Mouse (Mus musculus) olfactory bulb, adult 2 months (tissue): ENCODE data around the gene Foxp1. TPM values are rescaled to one million over a fixed set of nuclear protein-coding genes. Genes with fewer than 3 reads are reported as not detected.

Experiments
- H3K27ac ChIP-seq: fragments of 200-500 bp; 2 replicates; pipeline ENCODE4 v1.5.1; 2012; ENCODE audit warnings: low read depth, low read length; ENCODE audit not compliant: insufficient read depth
- H3K4me1 ChIP-seq: fragments of 200-500 bp; 2 replicates; pipeline ENCODE4 v1.6.1; 2012; ENCODE audit warnings: low read length; ENCODE audit not compliant: control insufficient read depth, insufficient read depth
- H3K4me3 ChIP-seq: fragments of 200-500 bp; 2 replicates; pipeline ENCODE4 v1.5.1; 2012; ENCODE audit warnings: mild to moderate bottlenecking, low read depth, low read length, moderate library complexity; ENCODE audit not compliant: insufficient read depth
- CTCF ChIP-seq: fragments of 200-500 bp; IDR thresholded peaks from 2 replicates; pipeline ENCODE4 v1.5.1; 2012; ENCODE audit warnings: low read depth, mild to moderate bottlenecking, low read length, moderate library complexity; ENCODE audit not compliant: insufficient read depth
- POLR2A ChIP-seq: fragments of 200-500 bp; IDR thresholded peaks from 2 replicates; pipeline ENCODE4 v1.6.1; 2012; ENCODE audit warnings: mild to moderate bottlenecking, low read depth, low read length, moderate library complexity; ENCODE audit not compliant: insufficient read depth
- WGBS: fragments of 180-500 bp; shearing (Covaris S2); methylation state at CpG from one replicate; pipeline ENCODE4 v1.1.7; 2018; 5-methylcytosine and 5-hydroxymethylcytosine counted together
- polyA plus RNA-seq: library from polyadenylated mRNA; stranded (reverse); fragments of >200 nt; gene quantifications from 2 replicates; pipeline ENCODE4 v1.2.4, GENCODE M21; 2012; ENCODE audit warnings: low replicate concordance; ENCODE audit not compliant: missing spikeins, insufficient read depth, insufficient read length

Foxp1 gene
- polyA plus RNA-seq, 1 experiment, result not detected

DNA sequence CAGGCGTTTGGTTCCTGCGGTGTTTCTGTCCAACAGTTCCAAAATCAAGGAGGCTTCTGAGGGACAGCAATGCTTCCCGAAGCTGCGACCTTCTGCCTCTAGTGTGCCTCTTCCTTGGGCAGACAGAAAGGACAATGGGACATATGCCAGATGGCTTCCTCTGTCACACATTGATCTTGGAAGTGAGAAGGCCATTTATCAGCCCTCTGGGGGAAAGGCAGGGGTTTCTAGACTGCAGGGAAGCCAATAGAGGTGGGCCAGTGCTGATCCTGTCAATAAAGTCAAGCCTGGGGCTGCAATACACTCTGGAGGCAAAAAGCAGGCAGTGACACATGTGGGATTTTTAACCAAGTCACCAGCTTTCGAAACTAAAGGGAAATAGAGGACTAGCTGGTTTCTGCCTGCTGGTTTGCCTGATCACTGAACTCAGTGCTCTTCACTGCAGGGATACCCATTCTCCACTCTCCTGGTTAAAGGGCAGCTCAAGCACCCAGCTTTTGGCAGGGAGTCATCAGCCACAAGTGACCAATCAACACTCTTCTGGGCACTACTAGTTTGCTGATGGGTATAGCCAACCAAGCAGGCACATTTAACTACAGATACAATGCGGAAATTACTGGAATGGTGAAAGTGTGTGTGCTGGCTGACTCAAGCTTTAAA, 315.2 kb downstream of the Foxp1 start:
- Histone ChIP-seq H3K4me1 (peaks cover 9% of the 10 kb centered on the region; the same call in 1 of the 2 replicates), H3K4me3 (no peak overlapping the region), H3K27ac (no peak overlapping the region)
- 90% methylated on average over 6 of the region's 6 CpGs for WGBS
- TF ChIP-seq CTCF, result no peak
- TF ChIP-seq POLR2A, result no peak

DNA sequence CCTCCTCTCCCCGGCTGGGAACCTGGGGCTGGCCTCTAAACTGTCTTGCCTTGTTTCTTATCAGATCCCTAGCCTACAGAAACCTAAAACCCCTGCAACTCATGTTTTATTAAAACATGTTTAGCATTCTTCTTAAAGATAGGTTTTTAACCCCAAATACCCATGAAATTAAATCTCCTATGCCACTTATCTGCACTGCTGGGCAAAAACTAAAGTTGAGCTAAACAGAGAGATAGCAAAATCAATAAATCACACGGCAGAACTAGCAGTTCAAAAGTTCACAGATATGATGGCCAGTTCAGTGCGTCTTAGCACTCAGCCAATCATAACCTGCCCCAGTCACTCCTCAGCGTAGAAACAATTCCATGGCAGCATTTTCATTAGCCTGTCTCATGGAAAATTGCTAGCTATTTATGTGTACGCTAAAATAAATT, 316.1 kb downstream of the Foxp1 start:
- peaks cover 9% of the 10 kb centered on the region; the same call in 1 of the 2 replicates for H3K4me1 ChIP-seq
- H3K4me3 ChIP-seq, result no peak overlapping the region
- no peak for TF ChIP-seq CTCF
- no peak for TF ChIP-seq POLR2A
- WGBS, result 81% methylated on average over 5 of the region's 5 CpGs
- no peak overlapping the region for H3K27ac ChIP-seq

DNA sequence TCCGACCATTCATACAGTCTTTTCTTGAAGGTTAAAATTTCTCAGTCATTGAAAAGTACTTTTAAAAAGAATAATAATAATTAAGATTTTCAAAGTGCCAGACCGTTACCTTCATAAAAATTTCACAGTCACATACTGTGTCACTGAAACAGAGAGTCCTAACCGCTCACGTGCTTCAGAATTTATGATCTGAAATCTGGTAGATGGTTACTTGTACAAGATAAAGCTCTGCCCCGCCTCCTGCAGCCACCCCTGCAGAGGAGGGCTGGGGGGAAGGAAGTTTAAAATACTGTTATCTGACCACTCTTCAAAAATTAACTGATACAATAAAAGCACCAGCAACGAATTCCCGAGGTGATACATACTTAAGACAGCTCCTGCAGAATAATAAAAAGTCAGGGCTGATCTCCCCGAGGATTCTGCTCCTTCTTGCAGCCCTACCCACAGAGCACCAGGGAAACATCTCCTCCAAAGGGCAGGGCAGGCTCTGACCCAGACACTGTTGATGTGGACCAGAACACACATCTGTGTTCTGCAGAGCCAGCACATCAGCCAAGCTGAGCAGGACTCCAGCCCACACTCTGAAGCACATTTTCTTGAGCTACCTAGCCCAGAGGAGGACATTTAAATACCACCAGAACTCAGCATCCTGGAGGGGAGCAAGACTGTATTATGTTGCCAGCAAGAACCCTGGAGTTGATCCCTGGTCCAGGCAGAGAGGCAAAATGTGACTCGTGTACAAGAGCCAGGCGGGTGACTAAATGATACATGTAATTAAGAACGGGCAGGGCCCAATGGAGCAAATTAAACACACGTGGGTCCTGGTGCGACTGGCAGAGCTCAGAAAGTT, 316.7 kb downstream of the Foxp1 start:
- Histone ChIP-seq H3K4me1 (peaks cover 9% of the 10 kb centered on the region), H3K4me3 (no peak overlapping the region), H3K27ac (no peak overlapping the region)
- WGBS, result 65% methylated on average over 13 of the region's 13 CpGs
- TF ChIP-seq POLR2A (no peak), CTCF (no peak)

DNA sequence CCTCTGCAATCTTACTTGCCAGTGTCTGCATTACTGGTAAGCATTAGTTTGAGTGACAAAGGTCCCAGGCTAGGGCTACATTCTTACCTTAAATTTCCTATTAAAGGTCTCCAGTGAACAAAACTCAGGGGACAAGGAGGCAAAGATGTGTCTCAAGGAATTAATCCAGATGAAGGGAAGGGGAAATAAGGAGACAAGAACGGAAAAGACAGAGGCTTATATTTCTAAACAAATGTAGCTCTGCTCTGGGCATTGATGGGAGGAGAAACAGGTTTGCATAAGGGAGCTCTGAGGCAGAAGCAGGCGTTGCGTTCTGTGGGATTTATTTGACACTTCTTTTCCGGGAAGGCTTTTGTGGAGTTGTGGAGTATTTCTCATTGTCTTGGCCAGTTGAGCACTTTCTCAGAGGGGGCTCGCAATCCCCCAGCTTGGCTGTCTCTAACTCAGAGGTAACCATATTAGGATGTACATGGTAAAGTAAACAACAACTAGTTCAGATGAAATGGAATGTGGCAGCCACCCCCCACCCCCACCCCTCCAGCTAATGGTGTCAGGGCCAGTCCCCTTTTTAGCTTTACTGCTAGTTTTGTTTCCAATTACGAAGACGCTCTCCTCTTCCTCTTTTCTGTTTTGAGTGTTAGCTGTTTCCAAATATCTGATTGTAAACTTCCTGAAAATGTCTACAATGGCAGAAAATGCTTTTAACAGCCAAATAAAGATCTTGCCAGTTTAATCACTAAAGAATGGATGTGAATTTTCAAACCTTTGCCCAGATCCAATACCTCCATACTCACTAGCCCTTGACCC, 317.5 kb downstream of the Foxp1 start:
- no peak overlapping the region for H3K27ac ChIP-seq
- TF ChIP-seq POLR2A, result no peak
- no peak for TF ChIP-seq CTCF
- peaks cover 11% of the 10 kb centered on the region for H3K4me1 ChIP-seq
- 68% methylated on average over 7 of the region's 7 CpGs for WGBS
- H3K4me3 ChIP-seq, result no peak overlapping the region

GRCm38 (mm10) chr6:99204052-99204779, 318.3 kb downstream of the Foxp1 start:
- WGBS, result 28% methylated on average over 14 of the region's 14 CpGs
- TF ChIP-seq POLR2A (no peak), CTCF (no peak)
- peaks cover 11% of the 10 kb centered on the region for H3K4me1 ChIP-seq
- no peak overlapping the region for H3K4me3 ChIP-seq
- H3K27ac ChIP-seq, result no peak overlapping the region

- no peak for TF ChIP-seq POLR2A
- no peak for TF ChIP-seq CTCF
- no peak overlapping the region for H3K27ac ChIP-seq
- WGBS, result 38% methylated on average over 11 of the region's 11 CpGs
- H3K4me3 ChIP-seq, result no peak overlapping the region
- peaks cover 11% of the 10 kb centered on the region for H3K4me1 ChIP-seq
Measured at GRCm38 (mm10) chr6:99203231-99203630, 319.3 kb downstream of the Foxp1 start.

GRCm38 (mm10) chr6:99202781-99203180, 319.7 kb downstream of the Foxp1 start:
- TF ChIP-seq CTCF (no peak), POLR2A (no peak)
- Histone ChIP-seq H3K27ac (no peak overlapping the region), H3K4me3 (no peak overlapping the region), H3K4me1 (peaks cover 11% of the 10 kb centered on the region)
- WGBS, result 63% methylated on average over 4 of the region's 4 CpGs

DNA sequence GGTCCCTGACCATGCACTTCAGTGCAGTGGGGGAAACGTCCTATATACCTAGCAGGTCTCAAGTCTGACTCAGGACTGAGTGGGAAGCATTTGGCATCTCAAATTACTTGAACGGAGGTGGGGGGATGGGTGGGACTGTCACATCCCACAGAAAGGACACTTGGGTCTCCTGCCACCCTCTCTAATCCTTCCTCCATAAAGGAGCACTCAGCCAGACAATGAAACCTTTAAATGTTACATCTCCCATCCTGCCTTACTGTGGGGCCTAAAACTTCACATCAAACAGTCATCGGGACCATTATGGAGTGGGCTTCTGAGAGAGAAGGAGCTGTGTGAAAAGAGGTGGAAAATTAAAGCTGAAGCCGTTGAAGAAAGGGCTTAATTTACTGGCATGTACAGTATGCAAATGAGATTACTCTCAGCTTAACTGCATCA, 321.2 kb downstream of the Foxp1 start:
- H3K27ac ChIP-seq, result no peak overlapping the region
- no peak for TF ChIP-seq POLR2A
- TF ChIP-seq CTCF, result no peak
- 26% methylated on average over 4 of the region's 4 CpGs for WGBS
- H3K4me1 ChIP-seq, result peaks cover 11% of the 10 kb centered on the region
- no peak overlapping the region for H3K4me3 ChIP-seq
